Mouse (Mus musculus) hindbrain, embryonic 16.5 days (tissue): ENCODE results near the gene Ptgfrn. TPM values are rescaled to one million over a fixed set of nuclear protein-coding genes. Genes with fewer than 3 reads are reported as not detected.

Experiments used
- ATAC-seq: fragments of 200-750 bp; cut with Nextera tagmentation; 2 replicates; pipeline ENCODE4 v1.8.0; 2017; ENCODE audit warnings: moderate TSS enrichment, moderate library complexity
- H3K27ac ChIP-seq: fragments of 300-500 bp; sonication (generic); 2 replicates; pipeline ENCODE4 v1.5.1; 2014; ENCODE audit warnings: low read depth, mild to moderate bottlenecking, control low read depth, low read length, moderate library complexity
- H3K27me3 ChIP-seq: fragments of 300-500 bp; sonication (generic); replicated peaks from 2 replicates; pipeline ENCODE4 v1.6.1; 2014; ENCODE audit warnings: low read length; ENCODE audit not compliant: control insufficient read depth, insufficient read depth
- H3K36me3 ChIP-seq: fragments of 300-500 bp; sonication (generic); 2 replicates; pipeline ENCODE4 v1.6.1; 2014; ENCODE audit warnings: mild to moderate bottlenecking, low read length, moderate library complexity, mixed read lengths; ENCODE audit not compliant: control insufficient read depth, insufficient read depth
- H3K4me1 ChIP-seq: fragments of 300-500 bp; sonication (generic); 2 replicates; pipeline ENCODE4 v1.6.1; 2014; ENCODE audit warnings: low read depth, low read length; ENCODE audit not compliant: control insufficient read depth, insufficient read depth
- H3K4me2 ChIP-seq: fragments of 300-500 bp; sonication (generic); 2 replicates; pipeline ENCODE4 v1.6.1; 2014; ENCODE audit warnings: mild to moderate bottlenecking, low read length, control low read depth, moderate library complexity
- H3K4me3 ChIP-seq: fragments of 300-500 bp; sonication (generic); 2 replicates; pipeline ENCODE4 v1.5.1; 2014; ENCODE audit warnings: mild to moderate bottlenecking, low read length, control low read depth, moderate library complexity
- H3K9ac ChIP-seq: fragments of 300-500 bp; sonication (generic); 2 replicates; pipeline ENCODE4 v1.6.1; 2014; ENCODE audit warnings: low read depth, mild to moderate bottlenecking, control low read depth, low read length, moderate library complexity
- H3K9me3 ChIP-seq: fragments of 300-500 bp; sonication (generic); 2 replicates; pipeline ENCODE4 v1.6.1; 2014; ENCODE audit warnings: mild to moderate bottlenecking, low read length, moderate library complexity; ENCODE audit not compliant: control insufficient read depth
- WGBS: fragments of 180-500 bp; shearing (Covaris S2); extraction: QIAGEN DNeasy Blood & Tissue Kit; methylation state at CpG from one replicate; pipeline ENCODE4 v1.1.7; 2014; 5-methylcytosine and 5-hydroxymethylcytosine counted together
- polyA plus RNA-seq: library from polyadenylated mRNA; unstranded; fragments of >200 nt; fragmentation: Nextera tagmentation; extraction: Ambion mirVana; gene quantifications from 2 replicates; pipeline ENCODE4 v1.2.1, GENCODE M21; 2015

Ptgfrn gene
- polyA plus RNA-seq, 1 experiment from 2014 or later = 3.1 TPM

GRCm38 (mm10) chr3:101029339-101029738 lies 80.7 kb downstream of the Ptgfrn start, which contains the start of gene Cd101:
TSS of gene Cd101 (minus strand) at chr3:101029556.
- 94% methylated on average over 4 of the region's 4 CpGs for WGBS
- H3K4me3 ChIP-seq = no peak within 1 kb of the TSS

DNA sequence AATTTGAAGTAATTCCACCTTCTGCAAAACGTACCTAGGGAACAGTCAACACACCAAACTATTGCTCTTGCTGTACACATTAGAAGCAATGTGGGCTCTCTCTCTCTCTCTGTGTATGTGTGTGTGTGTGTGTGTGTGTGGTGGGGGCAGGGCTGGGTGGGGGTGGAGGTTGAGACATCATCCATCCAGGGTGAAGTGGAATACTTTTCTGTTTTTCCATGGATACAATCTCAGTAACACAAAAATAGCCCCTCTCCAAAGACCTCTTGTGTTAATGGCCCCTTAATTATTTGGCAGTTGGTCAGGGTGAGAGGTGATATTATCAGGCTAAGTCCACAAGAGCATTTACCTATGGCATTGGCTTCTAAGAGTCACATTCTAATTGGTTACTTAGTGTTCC lies 83.3 kb downstream of the Ptgfrn start:
- Histone ChIP-seq H3K36me3 (no peaks in the 10 kb centered on the region), H3K4me1 (no peaks in the 10 kb centered on the region), H3K9ac (no peak overlapping the region), H3K27me3 (no peaks in the 10 kb centered on the region), H3K4me3 (no peak overlapping the region), H3K9me3 (no peaks in the 10 kb centered on the region), H3K27ac (no peak overlapping the region), H3K4me2 (no peak overlapping the region)
- WGBS = 88% methylated on average over 1 of the region's 1 CpGs
- ATAC-seq = no peak

More at GRCm38 (mm10) chr3:101029339-101029738, 80.7 kb downstream of the Ptgfrn start, which contains the start of gene Cd101:
- Histone ChIP-seq H3K27ac (no peak within 1 kb of the TSS), H3K9ac (no peak within 1 kb of the TSS), H3K36me3 (no peaks in the 10 kb centered on the region), H3K27me3 (no peaks in the 10 kb centered on the region), H3K4me1 (no peaks in the 10 kb centered on the region), H3K4me2 (no peak within 1 kb of the TSS), H3K9me3 (no peaks in the 10 kb centered on the region)
- ATAC-seq = no peak

GRCm38 (mm10) chr3:101022967-101023366 lies 87.1 kb downstream of the Ptgfrn start:
- Histone ChIP-seq H3K4me1 (no peaks in the 10 kb centered on the region), H3K4me3 (no peak overlapping the region), H3K27me3 (no peaks in the 10 kb centered on the region), H3K9me3 (no peaks in the 10 kb centered on the region), H3K27ac (no peak overlapping the region), H3K9ac (no peak overlapping the region), H3K4me2 (no peak overlapping the region), H3K36me3 (no peaks in the 10 kb centered on the region)
- no peak for ATAC-seq
- 91% methylated on average over 6 of the region's 6 CpGs for WGBS

- no peak for ATAC-seq
- no peak overlapping the region for H3K27ac ChIP-seq
- H3K27me3 ChIP-seq = no peaks in the 10 kb centered on the region
- no peaks in the 10 kb centered on the region for H3K36me3 ChIP-seq
- H3K4me2 ChIP-seq = no peak overlapping the region
- 78% methylated on average over 8 of the region's 8 CpGs for WGBS
- no peaks in the 10 kb centered on the region for H3K9me3 ChIP-seq
- H3K9ac ChIP-seq = no peak overlapping the region
- no peak overlapping the region for H3K4me3 ChIP-seq
- no peaks in the 10 kb centered on the region for H3K4me1 ChIP-seq
Measured at GRCm38 (mm10) chr3:101021481-101022051, 88.5 kb downstream of the Ptgfrn start.

DNA sequence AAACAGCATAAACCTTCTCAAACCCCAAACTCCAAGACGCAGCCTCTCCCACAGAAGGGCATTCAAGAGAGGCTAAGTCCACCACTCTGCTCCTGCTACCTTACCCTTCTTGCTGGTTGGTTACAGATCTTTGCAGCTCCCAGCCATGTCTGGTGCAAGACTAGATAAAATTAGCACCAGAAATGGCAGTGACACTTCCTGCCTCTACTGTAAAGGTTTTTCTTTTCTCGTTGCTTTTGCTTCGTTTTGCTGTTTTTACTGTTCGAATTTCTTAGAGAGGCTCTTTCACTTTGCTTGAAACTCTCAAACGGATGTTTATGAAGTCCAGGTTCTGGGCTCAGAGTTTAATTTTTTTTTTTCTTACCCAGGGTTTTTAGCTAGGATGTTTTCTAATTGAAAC lies 89.0 kb downstream of the Ptgfrn start:
- no peak overlapping the region for H3K27ac ChIP-seq
- ATAC-seq = no peak
- H3K4me2 ChIP-seq = no peak overlapping the region
- H3K27me3 ChIP-seq = no peaks in the 10 kb centered on the region
- H3K9ac ChIP-seq = no peak overlapping the region
- no peaks in the 10 kb centered on the region for H3K9me3 ChIP-seq
- H3K4me3 ChIP-seq = no peak overlapping the region
- 87% methylated on average over 5 of the region's 5 CpGs for WGBS
- no peaks in the 10 kb centered on the region for H3K4me1 ChIP-seq
- no peaks in the 10 kb centered on the region for H3K36me3 ChIP-seq

GRCm38 (mm10) chr3:101018494-101018893 lies 91.6 kb downstream of the Ptgfrn start:
- no peaks in the 10 kb centered on the region; the same call in 1 of the 2 replicates for H3K4me1 ChIP-seq
- no peak overlapping the region for H3K4me2 ChIP-seq
- no peak overlapping the region for H3K4me3 ChIP-seq
- no peaks in the 10 kb centered on the region for H3K27me3 ChIP-seq
- no peak overlapping the region for H3K9ac ChIP-seq
- H3K27ac ChIP-seq = no peak overlapping the region
- no peaks in the 10 kb centered on the region for H3K36me3 ChIP-seq
- 88% methylated on average over 6 of the region's 6 CpGs for WGBS
- no peaks in the 10 kb centered on the region for H3K9me3 ChIP-seq
- ATAC-seq = no peak

GRCm38 (mm10) chr3:101016050-101016449 lies 94.0 kb downstream of the Ptgfrn start:
- 80% methylated on average over 7 of the region's 7 CpGs for WGBS
- Histone ChIP-seq H3K27ac (no peak overlapping the region), H3K4me3 (no peak overlapping the region), H3K9ac (no peak overlapping the region), H3K9me3 (no peaks in the 10 kb centered on the region), H3K4me2 (no peak overlapping the region), H3K4me1 (no peaks in the 10 kb centered on the region; the same call in 1 of the 2 replicates), H3K27me3 (no peaks in the 10 kb centered on the region), H3K36me3 (no peaks in the 10 kb centered on the region)
- ATAC-seq = 0 out of 2 replicates have a peak, but pooled peaks have one; percentile 45

DNA sequence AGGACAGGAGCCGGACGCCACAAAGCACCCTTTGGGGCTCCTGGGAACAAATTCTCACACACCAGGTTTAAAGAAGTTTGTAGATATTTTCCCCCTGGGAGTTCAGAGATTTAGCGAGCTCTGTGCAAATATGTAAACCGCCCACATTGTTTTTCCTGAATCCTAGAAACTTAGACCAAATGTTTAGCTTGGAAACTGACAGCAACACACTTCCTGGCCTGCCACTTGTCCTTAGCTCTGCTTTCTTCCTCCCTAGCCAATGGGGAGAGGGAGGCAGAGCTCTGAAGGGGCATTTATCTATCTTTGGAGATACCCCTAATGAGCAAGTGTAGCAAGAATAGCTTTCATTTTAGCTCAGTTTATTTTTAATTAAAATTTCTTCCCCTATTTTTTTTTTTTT lies 94.8 kb downstream of the Ptgfrn start:
- Histone ChIP-seq H3K4me1 (no peaks in the 10 kb centered on the region; the same call in 1 of the 2 replicates), H3K27ac (no peak overlapping the region), H3K27me3 (no peaks in the 10 kb centered on the region), H3K9me3 (no peaks in the 10 kb centered on the region), H3K36me3 (no peaks in the 10 kb centered on the region), H3K4me2 (no peak overlapping the region), H3K4me3 (no peak overlapping the region), H3K9ac (no peak overlapping the region)
- WGBS = 60% methylated on average over 4 of the region's 4 CpGs
- no peak for ATAC-seq

GRCm38 (mm10) chr3:101013536-101013935 lies 96.5 kb downstream of the Ptgfrn start:
- H3K27me3 ChIP-seq = no peaks in the 10 kb centered on the region
- no peak overlapping the region for H3K4me3 ChIP-seq
- no peak overlapping the region for H3K4me2 ChIP-seq
- H3K9ac ChIP-seq = no peak overlapping the region
- H3K4me1 ChIP-seq = no peaks in the 10 kb centered on the region; the same call in 1 of the 2 replicates
- 86% methylated on average over 3 of the region's 3 CpGs for WGBS
- no peaks in the 10 kb centered on the region for H3K9me3 ChIP-seq
- no peak overlapping the region for H3K27ac ChIP-seq
- no peaks in the 10 kb centered on the region for H3K36me3 ChIP-seq
- ATAC-seq = no peak
